Mouse (Mus musculus): ENCODE data around the gene Pde4dip. TPM values are rescaled to one million over a fixed set of nuclear protein-coding genes. Genes with fewer than 3 reads are reported as not detected.

Gene Pde4dip
- polyA plus RNA-seq, 1 experiment from 2014 or later = 9.9 TPM

GRCm38 (mm10) chr3:97811158-97811557 is 77.3 kb downstream of the Pde4dip start:
- Histone ChIP-seq H3K9ac (no peak overlapping the region), H3K36me3 (no peaks in the 10 kb centered on the region), H3K4me1 (peaks cover 15% of the 10 kb centered on the region; the same call in 1 of the 2 replicates), H3K27me3 (replicated peaks) (no peaks in the 10 kb centered on the region), H3K27ac (no peak overlapping the region), H3K4me2 (no peak overlapping the region), H3K9me3 (replicated peaks) (no peaks in the 10 kb centered on the region), H3K4me3 (no peak overlapping the region)
- 30% methylated on average over 6 of the region's 6 CpGs for WGBS (ENCODE audit: insufficient replicate concordance)
- no peak for ATAC-seq

- no peak for ATAC-seq
- Histone ChIP-seq H3K27ac (no peak overlapping the region), H3K9ac (no peak overlapping the region), H3K4me3 (no peak overlapping the region), H3K4me2 (no peak overlapping the region), H3K9me3 (replicated peaks) (no peaks in the 10 kb centered on the region), H3K36me3 (no peaks in the 10 kb centered on the region), H3K27me3 (replicated peaks) (no peaks in the 10 kb centered on the region), H3K4me1 (peaks cover 15% of the 10 kb centered on the region; the same call in 1 of the 2 replicates)
- WGBS (ENCODE audit: insufficient replicate concordance) = 78% methylated on average over 2 of the region's 2 CpGs
Measured at GRCm38 (mm10) chr3:97810334-97810733, 78.2 kb downstream of the Pde4dip start.

GRCm38 (mm10) chr3:97805559-97805958 is 82.9 kb downstream of the Pde4dip start:
- Histone ChIP-seq H3K36me3 (no peaks in the 10 kb centered on the region), H3K9me3 (replicated peaks) (no peaks in the 10 kb centered on the region), H3K4me2 (no peak overlapping the region), H3K27ac (no peak overlapping the region), H3K27me3 (replicated peaks) (no peaks in the 10 kb centered on the region), H3K4me3 (no peak overlapping the region), H3K9ac (no peak overlapping the region), H3K4me1 (no peaks in the 10 kb centered on the region; the same call in 1 of the 2 replicates)
- 76% methylated on average over 2 of the region's 2 CpGs for WGBS (ENCODE audit: insufficient replicate concordance)
- no peak for ATAC-seq

GRCm38 (mm10) chr3:97803675-97804074 is 84.8 kb downstream of the Pde4dip start:
- WGBS (ENCODE audit: insufficient replicate concordance) = 69% methylated on average over 3 of the region's 3 CpGs
- Histone ChIP-seq H3K9me3 (replicated peaks) (no peaks in the 10 kb centered on the region), H3K27me3 (replicated peaks) (no peaks in the 10 kb centered on the region), H3K4me2 (no peak overlapping the region), H3K36me3 (no peaks in the 10 kb centered on the region), H3K4me1 (no peaks in the 10 kb centered on the region; the same call in 1 of the 2 replicates), H3K4me3 (no peak overlapping the region), H3K27ac (no peak overlapping the region), H3K9ac (no peak overlapping the region)
- no peak for ATAC-seq

GRCm38 (mm10) chr3:97802927-97803326 is 85.6 kb downstream of the Pde4dip start:
- Histone ChIP-seq H3K9me3 (replicated peaks) (no peaks in the 10 kb centered on the region), H3K9ac (no peak overlapping the region), H3K27me3 (replicated peaks) (no peaks in the 10 kb centered on the region), H3K4me2 (no peak overlapping the region), H3K4me3 (no peak overlapping the region), H3K27ac (no peak overlapping the region), H3K4me1 (no peaks in the 10 kb centered on the region; the same call in 1 of the 2 replicates), H3K36me3 (no peaks in the 10 kb centered on the region)
- WGBS (ENCODE audit: insufficient replicate concordance) = 69% methylated on average over 2 of the region's 2 CpGs
- ATAC-seq = no peak

GRCm38 (mm10) chr3:97802297-97802696 is 86.2 kb downstream of the Pde4dip start:
- H3K27ac ChIP-seq = no peak overlapping the region
- H3K9ac ChIP-seq = no peak overlapping the region
- no peak overlapping the region for H3K4me2 ChIP-seq
- no peaks in the 10 kb centered on the region for H3K27me3 ChIP-seq (replicated peaks)
- no peak for ATAC-seq
- no peaks in the 10 kb centered on the region for H3K36me3 ChIP-seq
- H3K4me1 ChIP-seq = no peaks in the 10 kb centered on the region; the same call in 1 of the 2 replicates
- no peaks in the 10 kb centered on the region for H3K9me3 ChIP-seq (replicated peaks)
- WGBS (ENCODE audit: insufficient replicate concordance) = 74% methylated on average over 5 of the region's 5 CpGs
- no peak overlapping the region for H3K4me3 ChIP-seq

- Histone ChIP-seq H3K27me3 (replicated peaks) (no peaks in the 10 kb centered on the region), H3K4me3 (no peak overlapping the region), H3K9ac (no peak overlapping the region), H3K9me3 (replicated peaks) (no peaks in the 10 kb centered on the region), H3K4me1 (no peaks in the 10 kb centered on the region; the same call in 1 of the 2 replicates), H3K36me3 (no peaks in the 10 kb centered on the region), H3K27ac (no peak overlapping the region), H3K4me2 (no peak overlapping the region)
- 70% methylated on average over 3 of the region's 3 CpGs for WGBS (ENCODE audit: insufficient replicate concordance)
- no peak for ATAC-seq
Measured at GRCm38 (mm10) chr3:97801178-97801699, 87.3 kb downstream of the Pde4dip start.

GRCm38 (mm10) chr3:97800657-97801056 is 87.8 kb downstream of the Pde4dip start:
- no peak overlapping the region for H3K4me3 ChIP-seq
- H3K4me2 ChIP-seq = no peak overlapping the region
- H3K4me1 ChIP-seq = no peaks in the 10 kb centered on the region; the same call in 1 of the 2 replicates
- WGBS (ENCODE audit: insufficient replicate concordance) = 67% methylated on average over 5 of the region's 5 CpGs
- H3K27me3 ChIP-seq (replicated peaks) = no peaks in the 10 kb centered on the region
- H3K27ac ChIP-seq = no peak overlapping the region
- H3K9me3 ChIP-seq (replicated peaks) = no peaks in the 10 kb centered on the region
- no peak overlapping the region for H3K9ac ChIP-seq
- H3K36me3 ChIP-seq = no peaks in the 10 kb centered on the region
- no peak for ATAC-seq

- H3K9me3 ChIP-seq (replicated peaks) = no peaks in the 10 kb centered on the region
- no peaks in the 10 kb centered on the region; the same call in 1 of the 2 replicates for H3K4me1 ChIP-seq
- H3K27me3 ChIP-seq (replicated peaks) = no peaks in the 10 kb centered on the region
- no peak overlapping the region for H3K9ac ChIP-seq
- H3K4me3 ChIP-seq = no peak overlapping the region
- 19% methylated on average over 3 of the region's 3 CpGs for WGBS (ENCODE audit: insufficient replicate concordance)
- H3K27ac ChIP-seq = no peak overlapping the region
- no peak overlapping the region for H3K4me2 ChIP-seq
- no peaks in the 10 kb centered on the region for H3K36me3 ChIP-seq
- no peak for ATAC-seq
Measured at GRCm38 (mm10) chr3:97800004-97800403, 88.5 kb downstream of the Pde4dip start.

GRCm38 (mm10) chr3:97799267-97799666 is 89.2 kb downstream of the Pde4dip start:
- Histone ChIP-seq H3K4me1 (no peaks in the 10 kb centered on the region; the same call in 1 of the 2 replicates), H3K4me3 (no peak overlapping the region), H3K4me2 (no peak overlapping the region), H3K36me3 (no peaks in the 10 kb centered on the region), H3K9me3 (replicated peaks) (no peaks in the 10 kb centered on the region), H3K27ac (no peak overlapping the region), H3K27me3 (replicated peaks) (no peaks in the 10 kb centered on the region), H3K9ac (no peak overlapping the region)
- no peak for ATAC-seq
- 57% methylated on average over 3 of the region's 3 CpGs for WGBS (ENCODE audit: insufficient replicate concordance)

GRCm38 (mm10) chr3:97797371-97797770 is 91.1 kb downstream of the Pde4dip start:
- H3K9ac ChIP-seq = no peak overlapping the region
- no peak for ATAC-seq
- WGBS (ENCODE audit: insufficient replicate concordance) = 77% methylated on average over 6 of the region's 6 CpGs
- H3K4me2 ChIP-seq = no peak overlapping the region
- no peak overlapping the region for H3K4me3 ChIP-seq
- no peaks in the 10 kb centered on the region for H3K4me1 ChIP-seq
- H3K27me3 ChIP-seq (replicated peaks) = no peaks in the 10 kb centered on the region
- no peaks in the 10 kb centered on the region for H3K9me3 ChIP-seq (replicated peaks)
- no peak overlapping the region for H3K27ac ChIP-seq
- H3K36me3 ChIP-seq = no peaks in the 10 kb centered on the region

- no peaks in the 10 kb centered on the region for H3K4me1 ChIP-seq
- WGBS (ENCODE audit: insufficient replicate concordance) = 63% methylated on average over 8 of the region's 8 CpGs
- no peak overlapping the region for H3K9ac ChIP-seq
- H3K4me2 ChIP-seq = no peak overlapping the region
- H3K9me3 ChIP-seq (replicated peaks) = 0 out of 2 replicates have a peak, but pooled peaks cover 4% of the 10 kb centered on the region
- ATAC-seq = no peak
- H3K36me3 ChIP-seq = peaks cover 6% of the 10 kb centered on the region; the same call in 1 of the 2 replicates
- no peak overlapping the region for H3K4me3 ChIP-seq
- H3K27me3 ChIP-seq (replicated peaks) = no peaks in the 10 kb centered on the region
- no peak overlapping the region for H3K27ac ChIP-seq
Measured at GRCm38 (mm10) chr3:97793995-97794394, 94.5 kb downstream of the Pde4dip start.

- H3K9me3 ChIP-seq (replicated peaks) = 0 out of 2 replicates have a peak, but pooled peaks cover 4% of the 10 kb centered on the region
- no peaks in the 10 kb centered on the region for H3K27me3 ChIP-seq (replicated peaks)
- no peak for ATAC-seq
- no peak overlapping the region for H3K4me3 ChIP-seq
- H3K9ac ChIP-seq = no peak overlapping the region
- H3K36me3 ChIP-seq = peaks cover 6% of the 10 kb centered on the region; the same call in 1 of the 2 replicates
- H3K27ac ChIP-seq = no peak overlapping the region
- H3K4me2 ChIP-seq = no peak overlapping the region
- no peaks in the 10 kb centered on the region for H3K4me1 ChIP-seq
- 51% methylated on average over 1 of the region's 1 CpGs for WGBS (ENCODE audit: insufficient replicate concordance)
Measured at GRCm38 (mm10) chr3:97790150-97790549, 98.4 kb downstream of the Pde4dip start.

All from liver, embryonic 12.5 days (tissue).